Mouse (Mus musculus) large intestine, adult 2 months (tissue): Measurements from ENCODE around the gene D330045A20Rik. TPM values are rescaled to one million over a fixed set of nuclear protein-coding genes. Genes with fewer than 3 reads are reported as not detected.
"Not testable (repeated sequence)": the region's sequence is repeated elsewhere in the genome, so short reads cannot be mapped to it uniquely, and the experiment has no call there.

ENCODE experiments used
- DNase-seq: peaks from one replicate; pipeline ENCODE4 v3.0.0-alpha.2; 2012; ENCODE audit warnings: low read depth, low spot score
- WGBS: fragments of 180-500 bp; shearing (Covaris S2); methylation state at CpG from one replicate; pipeline ENCODE4 v1.1.7; 2018; 5-methylcytosine and 5-hydroxymethylcytosine counted together
- polyA plus RNA-seq: library from polyadenylated mRNA; depleted of rRNA; stranded (reverse); fragments of >200 nt; gene quantifications from 2 replicates; pipeline ENCODE4 v1.2.3, GENCODE M21; 2012; rRNA removed

D330045A20Rik gene
- 0.10 and 0.31 TPM in 2 replicates for polyA plus RNA-seq

GRCm38 (mm10) chrX:139480022-139480894, at the start of gene D330045A20Rik:
TSS of gene D330045A20Rik (plus strand) at chrX:139480367.
- no peak for DNase-seq
- WGBS = 15% methylated on average over 28 of the region's 28 CpGs

DNA sequence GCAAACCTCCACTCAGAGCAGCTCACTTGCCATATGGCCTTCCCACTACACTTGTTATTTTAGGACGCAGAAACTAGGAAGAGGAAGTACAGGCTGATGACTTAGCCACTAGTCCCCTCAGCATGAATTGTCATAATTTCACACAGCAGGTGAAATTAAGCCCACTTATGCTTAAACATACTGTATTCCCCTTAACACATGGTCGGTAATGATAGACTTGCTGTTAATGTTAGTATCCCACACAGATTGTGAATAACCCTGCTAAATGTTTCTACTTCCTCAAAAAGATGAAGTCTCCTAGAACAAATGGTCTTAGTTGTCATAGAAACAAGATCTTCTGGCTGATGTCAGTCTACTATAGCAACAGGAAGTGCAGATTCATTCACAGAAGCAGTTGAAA, 47.6 kb upstream of the D330045A20Rik start:
- DNase-seq = no peak
- WGBS = 76% methylated on average over 2 of the region's 2 CpGs

- WGBS = 71% methylated on average over 2 of the region's 2 CpGs
- no peak for DNase-seq
Observed at GRCm38 (mm10) chrX:139435202-139435601, 45.0 kb upstream of the D330045A20Rik start.

DNA sequence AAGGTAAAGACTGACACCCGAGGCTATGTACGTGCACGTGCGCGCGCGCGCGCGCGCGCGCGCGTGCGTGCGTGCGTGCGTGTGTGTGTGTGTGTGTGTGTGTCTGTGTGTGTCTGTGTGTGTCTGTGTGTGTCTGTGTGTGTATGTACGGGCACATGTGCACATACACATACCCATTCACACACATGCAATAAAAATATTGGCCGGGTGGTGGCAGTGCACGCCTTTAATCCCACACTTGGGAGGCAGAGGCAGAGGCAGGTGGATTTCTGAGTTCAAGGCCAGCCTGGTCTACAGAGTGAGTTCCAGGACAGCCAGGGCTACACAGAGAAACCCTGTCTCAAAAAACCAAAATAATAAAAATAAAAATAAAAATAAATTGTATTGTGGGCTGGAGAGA, 39.1 kb upstream of the D330045A20Rik start:
- WGBS = 95% methylated on average over 22 of the region's 22 CpGs
- not testable (repeated sequence) for DNase-seq

DNA sequence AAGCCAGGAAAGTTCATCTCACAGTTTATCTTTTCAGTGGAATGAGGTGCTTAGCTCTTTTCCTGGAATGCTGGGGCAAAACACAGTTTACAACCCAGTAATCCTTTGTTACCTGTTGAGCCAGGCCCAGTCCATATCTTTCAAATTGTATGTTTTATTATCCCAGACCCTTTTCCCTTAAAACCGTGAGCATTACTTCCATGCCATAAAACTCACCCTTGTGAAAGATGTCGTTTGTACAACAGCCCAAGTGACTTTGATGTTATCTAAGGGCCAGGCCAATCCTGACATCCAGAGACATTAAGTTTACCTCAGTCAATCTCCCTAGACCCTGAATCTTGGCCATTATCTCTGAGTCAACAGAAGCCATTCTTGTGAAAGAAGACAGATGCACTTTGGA, 23.4 kb upstream of the D330045A20Rik start:
- no peak for DNase-seq
- 22% methylated on average over 2 of the region's 2 CpGs for WGBS

GRCm38 (mm10) chrX:139482083-139482482, 1.9 kb downstream of the D330045A20Rik start:
- no peak for DNase-seq
- WGBS = 28% methylated on average over 7 of the region's 7 CpGs

- 89% methylated on average over 1 of the region's 1 CpGs for WGBS
- no peak for DNase-seq
Observed at GRCm38 (mm10) chrX:139484974-139485373, 4.8 kb downstream of the D330045A20Rik start.

GRCm38 (mm10) chrX:139516156-139516555, 36.0 kb downstream of the D330045A20Rik start:
- WGBS = 89% methylated on average over 2 of the region's 2 CpGs
- no peak for DNase-seq

- DNase-seq = no peak
- 49% methylated on average over 2 of the region's 2 CpGs for WGBS
Observed at GRCm38 (mm10) chrX:139519251-139519650, 39.1 kb downstream of the D330045A20Rik start.

DNA sequence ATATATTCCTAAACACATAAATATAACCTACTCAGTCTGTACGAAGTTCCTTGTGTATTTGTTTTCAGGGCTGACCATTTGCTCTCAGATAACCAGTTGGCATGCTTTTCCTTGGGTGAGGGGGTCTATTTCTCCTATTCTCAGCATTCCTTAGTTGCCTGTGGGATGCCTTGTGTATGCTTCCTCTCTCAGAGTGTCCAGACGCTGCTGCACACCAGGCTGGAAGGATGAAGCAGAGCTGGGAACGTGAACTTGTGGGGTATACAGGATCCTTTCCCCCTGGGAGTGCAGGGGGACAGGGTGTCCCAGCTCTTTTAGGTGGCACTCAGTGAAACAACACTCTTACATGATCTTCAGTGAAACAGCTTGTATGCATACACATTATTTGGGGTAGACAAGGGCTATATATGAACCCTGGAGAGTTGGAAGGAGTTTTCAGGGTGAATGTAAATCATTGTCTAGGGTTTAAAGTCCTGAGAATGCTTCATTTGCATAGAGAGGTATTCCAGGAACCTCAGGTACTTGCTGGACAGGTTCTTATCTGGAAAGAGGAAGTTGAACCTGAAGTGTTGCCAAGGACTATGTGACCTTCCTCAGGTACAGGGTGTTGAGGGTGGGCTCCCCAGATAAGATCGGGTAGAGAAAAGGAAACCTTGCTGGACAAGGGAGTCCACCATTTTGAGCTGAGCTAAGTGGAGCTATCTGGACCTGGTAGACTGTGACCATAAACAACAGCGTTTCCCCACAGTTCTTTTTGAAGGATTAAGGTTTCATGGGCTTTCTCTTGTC, 44.3 kb downstream of the D330045A20Rik start:
- 41% methylated on average over 5 of the region's 5 CpGs for WGBS

GRCm38 (mm10) chrX:139525724-139526123, 45.6 kb downstream of the D330045A20Rik start:
- no peak for DNase-seq
- 96% methylated on average over 2 of the region's 2 CpGs for WGBS

More for the DNA sequence above, 44.3 kb downstream of the D330045A20Rik start:
- no peak for DNase-seq

GRCm38 (mm10) chrX:139526984-139527383, 46.8 kb downstream of the D330045A20Rik start:
- no peak for DNase-seq
- WGBS = 55% methylated on average over 4 of the region's 4 CpGs

- DNase-seq = no peak
Observed at GRCm38 (mm10) chrX:139529678-139530077, 49.5 kb downstream of the D330045A20Rik start.

DNA sequence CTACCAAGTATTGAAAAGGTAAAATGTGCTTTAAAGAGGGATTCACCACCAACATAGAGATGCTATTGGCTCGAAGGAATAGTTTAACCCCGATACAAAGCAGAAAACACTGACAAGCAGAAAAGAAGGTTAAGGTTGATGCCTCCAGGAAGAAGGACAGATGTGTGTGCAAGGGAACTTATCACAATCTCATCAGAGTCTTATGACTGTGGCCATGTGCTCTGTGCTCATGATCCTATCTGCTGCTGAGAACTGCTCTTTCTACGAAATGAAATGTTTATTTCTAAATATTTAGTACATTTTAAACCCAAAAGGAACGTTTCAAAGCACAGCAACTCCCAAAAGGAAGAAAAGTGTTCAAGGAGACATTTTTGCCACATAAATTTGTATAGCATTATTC, 52.1 kb downstream of the D330045A20Rik start:
- WGBS = 69% methylated on average over 4 of the region's 4 CpGs
- DNase-seq = no peak

GRCm38 (mm10) chrX:139537641-139538397, 57.7 kb downstream of the D330045A20Rik start:
- 55% methylated on average over 5 of the region's 5 CpGs for WGBS
- DNase-seq = no peak

- DNase-seq = no peak
- WGBS = 42% methylated on average over 7 of the region's 7 CpGs
Observed at GRCm38 (mm10) chrX:139543726-139544125, 63.6 kb downstream of the D330045A20Rik start.

- no peak for DNase-seq
- WGBS = 57% methylated on average over 5 of the region's 5 CpGs
Observed at GRCm38 (mm10) chrX:139550456-139550855, 70.3 kb downstream of the D330045A20Rik start.

DNA sequence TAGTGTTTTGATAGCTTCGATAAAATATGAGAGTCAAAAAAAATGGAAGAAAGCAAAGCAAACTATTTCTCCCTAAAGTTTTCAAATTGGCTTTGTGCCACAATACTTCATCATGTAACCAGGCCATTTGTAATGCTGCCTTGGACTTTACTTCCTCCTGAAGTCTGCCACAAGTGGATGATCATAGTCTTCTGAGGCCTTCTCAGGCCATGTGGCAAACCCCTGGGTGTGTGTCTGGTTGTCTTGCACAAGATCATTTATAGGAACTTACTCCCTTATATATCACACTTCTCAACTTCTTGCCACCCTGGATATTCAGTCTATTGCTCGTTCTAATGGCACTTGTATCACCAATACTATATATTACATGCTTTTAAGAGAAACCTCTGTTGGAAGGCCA, 71.9 kb downstream of the D330045A20Rik start:
- no peak for DNase-seq
- WGBS = 72% methylated on average over 2 of the region's 2 CpGs

- no peak for DNase-seq
- 34% methylated on average over 5 of the region's 5 CpGs for WGBS
Observed at GRCm38 (mm10) chrX:139562255-139562924, 82.2 kb downstream of the D330045A20Rik start.
